Mouse (Mus musculus) Muller cell, postnatal 12 days (primary cell): ENCODE data around the gene Dmrta1.
A peak's percentile ranks its signal among the peaks of the same experiment; 100 is the strongest.
"Not testable (repeated sequence)": the region's sequence is repeated elsewhere in the genome, so short reads cannot be mapped to it uniquely, and the experiment has no call there.

Experiments used
- DNase-seq: peaks from one replicate; pipeline ENCODE4 v3.0.0-alpha.2; 2015; ENCODE audit errors: inconsistent ontology term

Gene Dmrta1

GRCm38 (mm10) chr4:89679195-89679594 is at the start of gene Dmrta1:
Dmrta1 (plus strand) TSS chr4:89679436.
- no peak for DNase-seq

- no peak for DNase-seq
These were observed 48.7 kb upstream of the Dmrta1 start for GRCm38 (mm10) chr4:89630374-89631079.

GRCm38 (mm10) chr4:89631560-89631959 is 47.7 kb upstream of the Dmrta1 start:
- no peak for DNase-seq

GRCm38 (mm10) chr4:89638651-89639050 is 40.6 kb upstream of the Dmrta1 start:
- no peak for DNase-seq

GRCm38 (mm10) chr4:89644235-89645115 is 34.8 kb upstream of the Dmrta1 start:
- DNase-seq, result peak; percentile 16

GRCm38 (mm10) chr4:89650352-89651311 is 28.6 kb upstream of the Dmrta1 start:
- peak; percentile 62 for DNase-seq

- DNase-seq, result no peak
These were observed 27.9 kb upstream of the Dmrta1 start for GRCm38 (mm10) chr4:89651312-89651686.

GRCm38 (mm10) chr4:89651779-89652178 is 27.5 kb upstream of the Dmrta1 start:
- no peak for DNase-seq

- peak; percentile 55 for DNase-seq
These were observed 15.8 kb upstream of the Dmrta1 start for GRCm38 (mm10) chr4:89663406-89663805.

GRCm38 (mm10) chr4:89674711-89675110 is 4.5 kb upstream of the Dmrta1 start:
- no peak for DNase-seq

GRCm38 (mm10) chr4:89677903-89678302 is 1.3 kb upstream of the Dmrta1 start:
- no peak for DNase-seq

- DNase-seq, result no peak
These were observed 523 bp upstream of the Dmrta1 start for GRCm38 (mm10) chr4:89678713-89679112.

- DNase-seq, result peak; percentile 89
These were observed 8.9 kb downstream of the Dmrta1 start for GRCm38 (mm10) chr4:89687961-89688803.

- peak; percentile 5 for DNase-seq
These were observed 9.7 kb downstream of the Dmrta1 start for GRCm38 (mm10) chr4:89688804-89689497.

- no peak for DNase-seq
These were observed 12.7 kb downstream of the Dmrta1 start for GRCm38 (mm10) chr4:89691936-89692335.

- DNase-seq, result peak; percentile 9
These were observed 13.5 kb downstream of the Dmrta1 start for GRCm38 (mm10) chr4:89692780-89693179.

GRCm38 (mm10) chr4:89695589-89695988 is 16.4 kb downstream of the Dmrta1 start:
- no peak for DNase-seq

- no peak for DNase-seq
These were observed 18.7 kb downstream of the Dmrta1 start for GRCm38 (mm10) chr4:89697951-89698350.

- not testable (repeated sequence) for DNase-seq
These were observed 44.4 kb downstream of the Dmrta1 start for GRCm38 (mm10) chr4:89723526-89724190.
